Mouse (Mus musculus): Measurements from ENCODE around the gene Gpsm3. TPM values are rescaled to one million over a fixed set of nuclear protein-coding genes. Genes with fewer than 3 reads are reported as not detected.

The Gpsm3 gene
- polyA plus RNA-seq, 1 experiment from 2014 or later, result 4.3 TPM

DNA sequence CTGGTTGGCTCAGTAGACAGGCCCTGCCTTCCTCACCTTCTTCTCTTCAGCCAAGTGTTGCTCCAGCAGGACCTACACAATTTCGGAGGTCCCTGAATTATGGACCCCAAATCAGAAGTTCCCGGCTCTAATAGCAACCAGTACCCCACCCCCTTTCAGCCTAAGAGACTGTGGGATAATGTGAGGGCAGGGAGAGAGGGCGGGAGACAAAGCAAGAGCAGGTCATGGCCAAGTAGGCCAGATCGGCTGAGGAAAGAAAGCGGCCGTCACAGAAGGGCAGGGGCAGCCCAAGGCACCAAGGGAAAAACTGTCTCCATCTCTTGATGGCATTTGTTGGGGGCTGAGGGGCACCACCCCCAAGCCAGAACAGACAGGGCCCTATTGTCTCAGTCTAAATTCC is 26.3 kb downstream of the Gpsm3 start, which contains the start of gene Egfl8:
Gene Egfl8, minus strand, starts transcription at position 101 of the 400 bp plus-strand sequence.
- Histone ChIP-seq H3K27me3 (ENCODE audit: control insufficient read depth, insufficient read depth, low read depth, low read length) (no peaks in the 10 kb centered on the region), H3K9ac (ENCODE audit: low read depth, low read length) (no peak within 1 kb of the TSS), H3K4me3 (ENCODE audit: low read depth, low read length) (no peak within 1 kb of the TSS), H3K27ac (ENCODE audit: low read length) (no peak within 1 kb of the TSS), H3K9me3 (replicated peaks; ENCODE audit: control insufficient read depth, low read length, poor library complexity, severe bottlenecking) (no peaks in the 10 kb centered on the region), H3K4me2 (ENCODE audit: low read length) (no peak within 1 kb of the TSS), H3K4me1 (ENCODE audit: control insufficient read depth, insufficient read depth, low read length) (no peaks in the 10 kb centered on the region), H3K36me3 (ENCODE audit: control insufficient read depth, insufficient read depth, low read length) (peaks cover 26% of the 10 kb centered on the region)
- 58% methylated on average over 6 of the region's 6 CpGs for WGBS
- no peak for ATAC-seq

- Histone ChIP-seq H3K4me1 (ENCODE audit: control insufficient read depth, insufficient read depth, low read length) (no peaks in the 10 kb centered on the region), H3K27ac (ENCODE audit: low read length) (no peak overlapping the region), H3K27me3 (ENCODE audit: control insufficient read depth, insufficient read depth, low read depth, low read length) (no peaks in the 10 kb centered on the region), H3K36me3 (ENCODE audit: control insufficient read depth, insufficient read depth, low read length) (peaks cover 9% of the 10 kb centered on the region), H3K4me3 (ENCODE audit: low read depth, low read length) (no peak overlapping the region), H3K9ac (ENCODE audit: low read depth, low read length) (no peak overlapping the region), H3K9me3 (replicated peaks; ENCODE audit: control insufficient read depth, low read length, poor library complexity, severe bottlenecking) (no peaks in the 10 kb centered on the region), H3K4me2 (ENCODE audit: low read length) (no peak overlapping the region)
- ATAC-seq, result no peak
- WGBS, result 16% methylated on average over 6 of the region's 6 CpGs
Measured at GRCm38 (mm10) chr17:34618999-34619398, 29.4 kb downstream of the Gpsm3 start.

DNA sequence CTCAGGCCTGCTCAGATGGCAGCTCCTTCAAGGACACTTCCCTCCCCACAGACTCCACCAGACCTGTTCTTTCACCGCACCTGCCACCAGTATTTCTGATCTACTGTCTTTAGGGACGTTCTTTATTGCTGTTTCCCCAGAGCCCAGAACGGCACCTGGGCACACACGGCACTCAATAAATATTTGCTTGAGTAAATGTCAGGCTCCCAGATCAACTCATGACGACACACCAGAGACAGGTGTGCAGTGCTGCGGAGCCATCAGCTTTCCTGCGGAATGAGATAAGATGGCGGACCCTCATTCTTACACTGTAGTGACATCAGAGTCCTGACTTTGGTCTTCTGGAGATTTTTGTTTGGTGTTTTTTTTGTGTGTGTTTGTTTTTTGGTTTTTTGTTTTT is 31.4 kb downstream of the Gpsm3 start:
- H3K4me2 ChIP-seq (ENCODE audit: low read length), result no peak overlapping the region
- H3K9me3 ChIP-seq (replicated peaks; ENCODE audit: control insufficient read depth, low read length, poor library complexity, severe bottlenecking), result no peaks in the 10 kb centered on the region
- H3K36me3 ChIP-seq (ENCODE audit: control insufficient read depth, insufficient read depth, low read length), result peaks cover 9% of the 10 kb centered on the region; the same call in 1 of the 2 replicates
- H3K9ac ChIP-seq (ENCODE audit: low read depth, low read length), result no peak overlapping the region
- H3K4me3 ChIP-seq (ENCODE audit: low read depth, low read length), result no peak overlapping the region
- no peaks in the 10 kb centered on the region for H3K27me3 ChIP-seq (ENCODE audit: control insufficient read depth, insufficient read depth, low read depth, low read length)
- whole genome bisulfite sequencing, result 92% methylated on average over 8 of the region's 8 CpGs
- no peak for ATAC-seq
- H3K27ac ChIP-seq (ENCODE audit: low read length), result no peak overlapping the region
- peaks cover 4% of the 10 kb centered on the region for H3K4me1 ChIP-seq (ENCODE audit: control insufficient read depth, insufficient read depth, low read length)

DNA sequence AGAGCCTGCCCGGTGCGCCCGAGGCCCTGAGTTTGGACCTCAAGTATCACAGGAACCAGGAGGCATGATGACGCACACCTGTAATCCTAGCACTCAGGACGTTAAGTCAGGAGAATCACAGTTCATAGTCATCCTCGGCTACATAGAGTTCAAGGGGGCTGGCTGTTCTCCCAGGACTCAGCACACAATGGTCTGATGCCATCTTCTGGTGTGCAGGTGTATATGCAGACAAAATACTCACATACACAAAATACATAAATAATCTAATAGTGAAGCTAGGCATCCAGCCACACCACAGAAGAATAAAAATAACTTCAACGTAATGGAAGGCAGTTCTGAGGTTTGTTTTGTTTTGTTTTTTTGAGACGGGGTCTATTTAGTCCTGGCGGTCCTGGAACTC is 33.6 kb downstream of the Gpsm3 start:
- Histone ChIP-seq H3K36me3 (ENCODE audit: control insufficient read depth, insufficient read depth, low read length) (peaks cover 8% of the 10 kb centered on the region; the same call in 1 of the 2 replicates), H3K9ac (ENCODE audit: low read depth, low read length) (no peak overlapping the region), H3K27me3 (ENCODE audit: control insufficient read depth, insufficient read depth, low read depth, low read length) (no peaks in the 10 kb centered on the region), H3K4me3 (ENCODE audit: low read depth, low read length) (no peak overlapping the region), H3K4me1 (ENCODE audit: control insufficient read depth, insufficient read depth, low read length) (peaks cover 12% of the 10 kb centered on the region), H3K27ac (ENCODE audit: low read length) (no peak overlapping the region), H3K4me2 (ENCODE audit: low read length) (no peak overlapping the region), H3K9me3 (replicated peaks; ENCODE audit: control insufficient read depth, low read length, poor library complexity, severe bottlenecking) (no peaks in the 10 kb centered on the region)
- 88% methylated on average over 9 of the region's 9 CpGs for WGBS
- ATAC-seq, result no peak

GRCm38 (mm10) chr17:34624981-34625380 is 35.4 kb downstream of the Gpsm3 start:
- ATAC-seq, result no peak
- H3K27ac ChIP-seq (ENCODE audit: low read length), result no peak overlapping the region
- WGBS, result 96% methylated on average over 3 of the region's 3 CpGs

GRCm38 (mm10) chr17:34626062-34626772 is 36.6 kb downstream of the Gpsm3 start:
- Histone ChIP-seq H3K9ac (ENCODE audit: low read depth, low read length) (peak overlapping the region; percentile 78), H3K36me3 (ENCODE audit: control insufficient read depth, insufficient read depth, low read length) (no peaks in the 10 kb centered on the region), H3K4me3 (ENCODE audit: low read depth, low read length) (peak overlapping the region; percentile 73), H3K4me2 (ENCODE audit: low read length) (peak overlapping the region; percentile 92), H3K4me1 (ENCODE audit: control insufficient read depth, insufficient read depth, low read length) (peaks cover 38% of the 10 kb centered on the region), H3K9me3 (replicated peaks; ENCODE audit: control insufficient read depth, low read length, poor library complexity, severe bottlenecking) (no peaks in the 10 kb centered on the region), H3K27me3 (ENCODE audit: control insufficient read depth, insufficient read depth, low read depth, low read length) (no peaks in the 10 kb centered on the region), H3K27ac (ENCODE audit: low read length) (peak overlapping the region; percentile 85)
- WGBS, result 52% methylated on average over 16 of the region's 16 CpGs
- no peak; the same call in 1 of the 2 replicates for ATAC-seq

More at GRCm38 (mm10) chr17:34624981-34625380, 35.4 kb downstream of the Gpsm3 start:
- Histone ChIP-seq H3K27me3 (ENCODE audit: control insufficient read depth, insufficient read depth, low read depth, low read length) (no peaks in the 10 kb centered on the region), H3K9ac (ENCODE audit: low read depth, low read length) (no peak overlapping the region), H3K9me3 (replicated peaks; ENCODE audit: control insufficient read depth, low read length, poor library complexity, severe bottlenecking) (no peaks in the 10 kb centered on the region), H3K4me2 (ENCODE audit: low read length) (no peak overlapping the region), H3K4me3 (ENCODE audit: low read depth, low read length) (no peak overlapping the region), H3K4me1 (ENCODE audit: control insufficient read depth, insufficient read depth, low read length) (peaks cover 26% of the 10 kb centered on the region), H3K36me3 (ENCODE audit: control insufficient read depth, insufficient read depth, low read length) (peaks cover 3% of the 10 kb centered on the region; the same call in 1 of the 2 replicates)

GRCm38 (mm10) chr17:34626773-34627092 is 37.1 kb downstream of the Gpsm3 start:
- Histone ChIP-seq H3K27me3 (ENCODE audit: control insufficient read depth, insufficient read depth, low read depth, low read length) (no peaks in the 10 kb centered on the region), H3K36me3 (ENCODE audit: control insufficient read depth, insufficient read depth, low read length) (no peaks in the 10 kb centered on the region), H3K9me3 (replicated peaks; ENCODE audit: control insufficient read depth, low read length, poor library complexity, severe bottlenecking) (no peaks in the 10 kb centered on the region), H3K4me2 (ENCODE audit: low read length) (peak overlapping the region; percentile 92), H3K9ac (ENCODE audit: low read depth, low read length) (peak overlapping the region; percentile 78), H3K4me3 (ENCODE audit: low read depth, low read length) (peak overlapping the region; percentile 73), H3K27ac (ENCODE audit: low read length) (peak overlapping the region; percentile 85), H3K4me1 (ENCODE audit: control insufficient read depth, insufficient read depth, low read length) (peaks cover 43% of the 10 kb centered on the region)
- ATAC-seq, result peak; percentile 46
- under 1% methylated on average over 17 of the region's 18 CpGs for WGBS

DNA sequence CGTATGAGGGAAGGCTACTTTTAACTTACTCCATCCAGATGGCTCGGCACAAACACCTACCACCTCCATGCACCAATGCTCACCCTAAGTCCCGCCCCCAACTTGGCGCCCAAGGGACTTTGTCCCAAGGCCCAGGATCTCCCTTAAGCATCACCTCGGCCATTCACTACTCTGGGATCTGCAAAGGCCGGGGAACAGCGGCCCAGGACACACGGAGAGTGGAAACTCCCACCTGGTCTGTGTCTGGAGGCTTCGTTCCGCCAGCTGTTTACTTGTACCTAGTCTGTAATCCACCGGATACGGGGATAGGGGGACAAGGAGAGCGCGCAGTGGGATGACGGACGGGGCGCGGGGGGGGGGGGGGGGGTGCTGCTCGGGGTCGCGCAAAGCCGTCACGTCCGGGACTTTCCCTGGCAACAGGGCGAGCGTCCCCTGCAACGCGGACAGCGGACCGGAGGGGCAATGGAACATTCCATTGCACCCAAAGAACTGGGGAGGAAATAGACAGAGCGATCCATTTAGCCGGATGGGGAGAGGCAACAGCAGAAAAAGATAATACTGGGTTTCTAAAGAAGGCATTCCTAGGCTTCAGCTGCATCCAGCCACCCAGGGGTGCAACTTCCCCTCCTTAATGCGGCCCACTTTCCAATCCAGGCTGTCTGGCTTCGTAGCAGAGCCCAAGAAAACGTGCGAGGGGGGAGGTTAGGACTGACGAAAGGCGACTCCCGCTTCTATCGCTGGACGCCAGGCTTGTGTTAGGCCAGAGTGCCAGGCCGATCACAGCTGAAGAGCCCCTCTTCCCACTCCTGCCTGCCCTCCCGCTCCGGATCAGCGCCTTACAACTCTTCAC is 37.7 kb downstream of the Gpsm3 start:
- Histone ChIP-seq H3K9me3 (replicated peaks; ENCODE audit: control insufficient read depth, low read length, poor library complexity, severe bottlenecking) (no peaks in the 10 kb centered on the region), H3K36me3 (ENCODE audit: control insufficient read depth, insufficient read depth, low read length) (no peaks in the 10 kb centered on the region), H3K9ac (ENCODE audit: low read depth, low read length) (peak overlapping the region; percentile 78), H3K4me3 (ENCODE audit: low read depth, low read length) (peak overlapping the region; percentile 73), H3K27me3 (ENCODE audit: control insufficient read depth, insufficient read depth, low read depth, low read length) (0 out of 2 replicates have a peak, but pooled peaks cover 1% of the 10 kb centered on the region), H3K4me2 (ENCODE audit: low read length) (peak overlapping the region; percentile 92), H3K27ac (ENCODE audit: low read length) (peak overlapping the region; percentile 85), H3K4me1 (ENCODE audit: control insufficient read depth, insufficient read depth, low read length) (peaks cover 46% of the 10 kb centered on the region)
- peak; percentile 65 for ATAC-seq
- under 1% methylated on average over 36 of the region's 45 CpGs for WGBS

All from midbrain, embryonic 16.5 days (tissue).